Comparison of ENCODE assay signal across 7 mouse cellular contexts in genomic region chr10:76729631-76730620, GRCm38 (mm10). TPM values are rescaled to one million over a fixed set of nuclear protein-coding genes. Genes with fewer than 3 reads are reported as not detected.
DNase-seq lines count a peak whose midpoint lies in the region; ATAC-seq lines count a peak whose summit lies in the region.

No protein-coding gene starts in this region.

- DNase-seq in NIH3T3 (ENCODE audit: low read depth) = peak; percentile 94
- DNase-seq in embryonic facial prominence, embryonic 10.5 days (ENCODE audit: low spot score) = peak; percentile 6
- DNase-seq in heart, postnatal 10 days = peak; percentile 60 to 63
- DNase-seq in spleen, adult 18-20 months = no peak
- DNase-seq in cerebellum, adult 8-10 months = no peak
- DNase-seq in kidney, adult 18-20 months = no peak

- intact Hi-C loops in heart, postnatal 10 days (cut with DNase I) = loop anchor here (5.0 kb wide), 3 partner anchors 48 to 263 kb away; partner anchors contain the start of genes Lss, Mcm3ap and Ybey

- no peak overlapping the region for H3K4me2 ChIP-seq in limb, embryonic 15.5 days

- H3K9ac ChIP-seq in limb, embryonic 15.5 days = no peak overlapping the region

- no peaks in the 10 kb centered on the region for H3K9me3 ChIP-seq in embryonic facial prominence, embryonic 10.5 days
- H3K9me3 ChIP-seq in limb, embryonic 15.5 days = no peaks in the 10 kb centered on the region

- H3K27ac ChIP-seq in embryonic facial prominence, embryonic 10.5 days (replicated peaks) = no peak overlapping the region
- peak overlapping the region; percentile 98 for H3K27ac ChIP-seq in limb, embryonic 15.5 days

- no peaks in the 10 kb centered on the region for H3K27me3 ChIP-seq in embryonic facial prominence, embryonic 10.5 days (replicated peaks; ENCODE audit: low read depth, poor library complexity, severe bottlenecking)
- H3K27me3 ChIP-seq in limb, embryonic 15.5 days = no peaks in the 10 kb centered on the region

- no peaks in the 10 kb centered on the region for H3K36me3 ChIP-seq in embryonic facial prominence, embryonic 10.5 days (replicated peaks)
- H3K36me3 ChIP-seq in limb, embryonic 15.5 days = no peaks in the 10 kb centered on the region

- H3K4me3 ChIP-seq in embryonic facial prominence, embryonic 10.5 days = no peak overlapping the region
- no peak overlapping the region for H3K4me3 ChIP-seq in limb, embryonic 15.5 days

- no peak for ATAC-seq in limb, embryonic 15.5 days (ENCODE audit: insufficient number of reproducible peaks, low FRiP score, low TSS enrichment, low read depth)

- 81% methylated on average over 19 of the region's 19 CpGs for whole genome bisulfite sequencing in embryonic facial prominence, embryonic 10.5 days
- WGBS in limb, embryonic 15.5 days = 58% methylated on average over 19 of the region's 19 CpGs

- peaks cover 53% of the 10 kb centered on the region for H3K4me1 ChIP-seq in embryonic facial prominence, embryonic 10.5 days
- peaks cover 94% of the 10 kb centered on the region for H3K4me1 ChIP-seq in limb, embryonic 15.5 days

RNA-seq across cellular contexts. Expression of gene Col6a1, which starts 4.0 kb away (rescaled TPM):
- 7.0 and 12.3 TPM in 2 replicates for polyA plus RNA-seq in embryonic facial prominence, embryonic 10.5 days (2016; fragmentation: Nextera tagmentation; extraction: Ambion mirVana)
- 100 to 1,000 TPM; 186 to 200 TPM for total RNA-seq in heart, postnatal 10 days (2021)
- polyA plus RNA-seq in limb, embryonic 15.5 days (2015; fragmentation: Nextera tagmentation; extraction: Ambion mirVana) = 441 and 563 TPM in 2 replicates

Comparison
In these comparisons a context has a peak if more than half of its experiments do, and no peak if none do; other contexts are left out.
1. DNase-seq: peak in NIH3T3 (single experiment), embryonic facial prominence, embryonic 10.5 days (single experiment) and heart, postnatal 10 days (2 of 2); none in spleen, adult 18-20 months (0 of 2), cerebellum, adult 8-10 months (single experiment) and kidney, adult 18-20 months (single experiment).
2. RNA of gene Col6a1, which starts 4.0 kb away (polyA plus RNA-seq): 441 to 563 TPM in limb, embryonic 15.5 days; 7.0 to 12.3 TPM in embryonic facial prominence, embryonic 10.5 days; every median in the first group is over 10 times any median in the second.